Mouse (Mus musculus) lung, embryonic 15.5 days (tissue): ENCODE measurements around the gene Fgr. TPM values are rescaled to one million over a fixed set of nuclear protein-coding genes. Genes with fewer than 3 reads are reported as not detected.
"Not testable (repeated sequence)": the region's sequence is repeated elsewhere in the genome, so short reads cannot be mapped to it uniquely, and the experiment has no call there.

Experiments
- ATAC-seq: fragments of 200-750 bp; cut with Nextera tagmentation; 2 replicates; pipeline ENCODE4 v1.8.0; 2017; ENCODE audit warnings: moderate number of reproducible peaks, borderline replicate concordance; ENCODE audit not compliant: low FRiP score, low TSS enrichment; ENCODE audit errors: extremely low read depth
- H3K27ac ChIP-seq: fragments of 300-500 bp; sonication (generic); 2 replicates; pipeline ENCODE4 v1.5.1; 2015; ENCODE audit warnings: moderate library complexity, mild to moderate bottlenecking, inconsistent platforms
- H3K27me3 ChIP-seq: fragments of 300-500 bp; sonication (generic); 2 replicates; pipeline ENCODE4 v1.6.1; 2015; ENCODE audit warnings: inconsistent platforms
- H3K36me3 ChIP-seq: fragments of 300-500 bp; sonication (generic); 2 replicates; pipeline ENCODE4 v1.6.1; 2015; ENCODE audit warnings: inconsistent platforms
- H3K4me1 ChIP-seq: fragments of 300-500 bp; sonication (generic); 2 replicates; pipeline ENCODE4 v1.6.1; 2015; ENCODE audit warnings: inconsistent platforms
- H3K4me2 ChIP-seq: fragments of 300-500 bp; sonication (generic); 2 replicates; pipeline ENCODE4 v1.6.1; 2015; ENCODE audit warnings: inconsistent platforms, mild to moderate bottlenecking, moderate library complexity
- H3K4me3 ChIP-seq: fragments of 300-500 bp; sonication (generic); 2 replicates; pipeline ENCODE4 v1.5.1; 2015; ENCODE audit warnings: mild to moderate bottlenecking, inconsistent platforms
- H3K9ac ChIP-seq: fragments of 300-500 bp; sonication (generic); 2 replicates; pipeline ENCODE4 v1.6.1; 2015; ENCODE audit warnings: inconsistent platforms
- H3K9me3 ChIP-seq: fragments of 300-500 bp; sonication (generic); 2 replicates; pipeline ENCODE4 v1.6.1; 2016; ENCODE audit warnings: inconsistent platforms
- WGBS: fragments of 180-500 bp; shearing (Covaris S2); methylation state at CpG from one replicate; pipeline ENCODE4 v1.1.7; 2015; 5-methylcytosine and 5-hydroxymethylcytosine counted together
- polyA plus RNA-seq: library from polyadenylated mRNA; unstranded; fragments of >200 nt; fragmentation: Nextera tagmentation; extraction: Ambion mirVana; gene quantifications from 2 replicates; pipeline ENCODE4 v1.2.1, GENCODE M21; 2015

Fgr gene
- polyA plus RNA-seq, 1 experiment from 2014 or later, result 0.69 TPM

DNA sequence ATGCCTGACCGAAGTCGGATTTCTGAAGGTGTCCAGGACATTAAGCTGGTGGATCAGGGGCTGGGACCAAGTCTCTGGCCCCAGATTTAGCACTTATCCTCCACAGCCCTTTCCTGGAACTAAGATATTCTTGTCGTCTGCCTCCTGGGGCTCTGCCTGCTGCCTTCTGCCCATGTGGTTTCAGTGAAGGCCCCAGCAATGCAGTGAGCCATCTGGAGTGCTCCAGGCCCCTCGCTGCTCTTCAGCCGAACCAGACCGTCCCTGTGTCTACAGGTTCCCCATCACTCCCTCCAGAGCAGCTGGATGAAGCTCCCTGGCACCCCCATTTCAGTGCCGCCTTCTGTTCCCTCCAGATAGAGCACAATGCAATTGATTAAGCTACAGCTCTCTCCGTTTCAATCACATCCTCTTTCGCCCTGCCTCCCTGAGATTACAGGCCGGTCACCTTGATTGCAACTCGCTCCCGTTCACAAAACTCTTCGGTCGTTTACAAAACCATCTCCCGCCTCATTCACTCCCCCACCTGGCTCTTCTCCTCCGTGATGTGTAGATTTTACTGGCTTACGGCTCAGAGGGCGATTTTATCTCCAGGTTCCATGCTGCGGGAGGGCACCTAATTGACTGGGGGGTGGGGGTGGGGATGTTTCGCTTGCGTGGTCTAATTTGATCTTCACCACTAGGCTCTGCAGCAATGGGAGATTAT is 29.6 kb downstream of the Fgr start:
- Histone ChIP-seq H3K9ac (no peak overlapping the region), H3K36me3 (no peaks in the 10 kb centered on the region), H3K4me2 (no peak overlapping the region), H3K9me3 (no peaks in the 10 kb centered on the region), H3K4me3 (no peak overlapping the region), H3K27ac (no peak overlapping the region), H3K4me1 (peaks cover 25% of the 10 kb centered on the region), H3K27me3 (no peaks in the 10 kb centered on the region)
- ATAC-seq, result no peak
- WGBS, result 56% methylated on average over 21 of the region's 21 CpGs

DNA sequence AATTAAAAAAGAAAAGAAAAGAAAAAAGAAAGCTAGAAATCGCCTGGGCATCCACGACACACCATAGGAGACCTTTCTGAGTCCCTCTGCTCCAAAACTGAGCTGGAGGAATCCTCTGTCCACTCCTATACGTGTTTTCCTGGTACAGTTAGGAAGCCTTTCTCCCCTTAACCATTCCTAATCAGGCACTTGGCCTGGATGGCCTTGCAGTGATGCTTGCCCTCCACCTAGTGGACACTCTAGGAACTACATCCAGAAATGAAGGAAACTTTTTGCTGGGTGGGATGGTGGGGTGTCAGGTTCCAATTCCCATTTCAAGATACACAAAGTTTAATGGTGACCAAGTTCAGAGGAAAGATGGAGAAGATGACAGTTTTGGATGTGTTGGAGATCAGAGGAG is 31.3 kb downstream of the Fgr start:
- H3K27me3 ChIP-seq, result peaks cover 10% of the 10 kb centered on the region
- peak; percentile 33; the same call in 1 of the 2 replicates for ATAC-seq
- no peak overlapping the region for H3K9ac ChIP-seq
- H3K36me3 ChIP-seq, result no peaks in the 10 kb centered on the region
- no peaks in the 10 kb centered on the region for H3K9me3 ChIP-seq
- H3K4me1 ChIP-seq, result peaks cover 25% of the 10 kb centered on the region
- H3K27ac ChIP-seq, result no peak overlapping the region
- no peak overlapping the region for H3K4me2 ChIP-seq
- 7% methylated on average over 3 of the region's 3 CpGs for WGBS
- no peak overlapping the region for H3K4me3 ChIP-seq

DNA sequence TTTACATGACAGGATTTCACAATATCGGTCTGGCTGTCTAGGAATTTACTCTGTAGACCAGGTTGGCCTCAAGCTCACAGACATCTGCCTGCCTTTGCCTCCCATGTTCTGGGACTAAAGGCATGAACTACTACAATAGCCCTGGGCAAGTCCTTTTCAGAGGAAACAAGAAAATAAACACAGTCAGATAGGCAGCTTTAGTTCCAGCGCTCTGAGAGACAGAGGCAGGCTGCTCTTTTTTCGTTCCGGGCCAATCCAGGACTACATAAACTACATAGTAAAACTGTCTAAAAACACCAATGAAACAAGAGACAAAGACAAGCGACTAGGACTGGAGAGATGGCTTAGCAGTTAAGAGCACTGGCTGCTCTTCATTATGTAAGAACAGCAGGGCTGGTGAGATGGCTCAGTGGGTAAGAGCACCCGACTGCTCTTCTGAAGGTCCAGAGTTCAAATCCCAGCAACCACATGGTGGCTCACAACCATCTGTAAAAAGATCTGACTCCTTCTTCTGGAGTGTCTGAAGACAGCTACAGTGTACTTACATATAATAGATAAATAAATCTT is 32.1 kb downstream of the Fgr start:
- H3K4me1 ChIP-seq, result peaks cover 31% of the 10 kb centered on the region
- H3K4me3 ChIP-seq, H3K4me2 ChIP-seq, H3K36me3 ChIP-seq, H3K9ac ChIP-seq, H3K9me3 ChIP-seq, H3K27ac ChIP-seq, ATAC-seq: not testable (repeated sequence)
- peaks cover 15% of the 10 kb centered on the region for H3K27me3 ChIP-seq
- 51% methylated on average over 6 of the region's 6 CpGs for WGBS

DNA sequence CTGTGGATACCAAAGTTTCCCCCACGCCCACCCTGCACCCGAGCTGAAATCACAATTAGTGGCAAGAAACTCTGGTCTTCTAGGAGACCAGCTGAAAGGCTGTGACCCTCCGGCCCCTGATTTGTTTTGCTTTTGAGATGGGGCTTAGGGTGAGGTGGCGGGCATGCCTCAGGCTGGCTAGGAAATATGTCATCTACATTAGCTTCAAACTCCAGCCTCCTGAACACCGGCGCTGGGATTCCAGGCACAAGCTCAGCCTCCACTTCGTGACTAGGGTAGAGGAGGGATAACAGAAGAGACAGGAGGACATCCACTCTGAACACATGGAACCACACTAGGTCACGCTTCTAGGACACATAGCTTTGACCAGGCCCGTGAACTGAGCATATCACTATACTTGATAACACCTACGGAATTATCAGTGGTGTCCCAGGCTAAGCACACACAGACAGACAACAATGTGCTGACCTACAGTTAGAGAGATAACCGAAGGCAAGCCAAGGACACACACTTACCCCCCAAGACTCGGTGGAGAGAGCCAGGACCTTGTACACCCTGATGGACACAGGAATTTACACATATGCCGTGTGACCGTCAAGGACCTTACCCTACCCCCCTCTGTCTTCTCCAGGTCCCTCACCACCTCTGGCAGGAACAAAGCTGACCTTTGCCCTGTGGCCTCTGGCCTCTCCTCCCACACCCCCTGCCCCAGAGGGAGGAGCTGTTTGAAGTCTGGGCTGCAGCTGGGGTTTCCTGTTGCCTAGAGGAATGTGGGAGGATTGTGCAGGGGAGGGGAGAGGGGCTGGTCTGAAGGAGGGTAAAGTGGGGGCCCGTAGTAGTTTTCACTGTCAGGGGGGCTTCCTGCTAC is 33.9 kb downstream of the Fgr start:
- 35% methylated on average over 15 of the region's 15 CpGs for WGBS
- H3K27ac ChIP-seq, result no peak overlapping the region
- no peak overlapping the region for H3K4me2 ChIP-seq

DNA sequence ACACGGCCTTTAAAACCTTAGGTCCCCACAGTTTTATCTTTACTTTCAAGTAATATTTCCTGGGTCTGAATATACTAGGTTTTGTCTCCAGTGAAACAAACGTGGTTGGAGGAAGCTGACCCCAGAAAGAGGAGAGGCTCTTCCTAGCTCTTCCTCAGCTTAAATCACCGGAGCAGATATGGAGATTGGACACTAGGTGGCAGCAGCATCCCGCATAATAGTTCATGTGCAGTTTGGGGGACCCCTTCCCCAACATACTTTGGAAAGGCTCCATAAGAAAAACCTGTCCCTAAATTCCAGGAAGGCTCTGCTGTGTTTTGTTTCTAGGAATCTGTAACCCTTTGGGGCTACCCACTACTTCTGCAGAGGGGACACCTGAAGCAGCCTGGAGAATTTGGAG is 35.2 kb downstream of the Fgr start:
- H3K4me2 ChIP-seq, result no peak overlapping the region
- H3K27me3 ChIP-seq, result peaks cover 15% of the 10 kb centered on the region
- H3K4me1 ChIP-seq, result peaks cover 34% of the 10 kb centered on the region
- no peak overlapping the region for H3K4me3 ChIP-seq
- no peaks in the 10 kb centered on the region for H3K9me3 ChIP-seq
- no peak overlapping the region for H3K27ac ChIP-seq
- WGBS, result under 1% methylated on average over 4 of the region's 4 CpGs
- H3K9ac ChIP-seq, result no peak overlapping the region
- H3K36me3 ChIP-seq, result no peaks in the 10 kb centered on the region
- no peak for ATAC-seq

More for the DNA sequence above, 33.9 kb downstream of the Fgr start:
- Histone ChIP-seq H3K9ac (no peak overlapping the region), H3K4me3 (no peak overlapping the region), H3K27me3 (peaks cover 15% of the 10 kb centered on the region), H3K9me3 (no peaks in the 10 kb centered on the region), H3K36me3 (no peaks in the 10 kb centered on the region), H3K4me1 (peaks cover 26% of the 10 kb centered on the region)
- ATAC-seq, result no peak

DNA sequence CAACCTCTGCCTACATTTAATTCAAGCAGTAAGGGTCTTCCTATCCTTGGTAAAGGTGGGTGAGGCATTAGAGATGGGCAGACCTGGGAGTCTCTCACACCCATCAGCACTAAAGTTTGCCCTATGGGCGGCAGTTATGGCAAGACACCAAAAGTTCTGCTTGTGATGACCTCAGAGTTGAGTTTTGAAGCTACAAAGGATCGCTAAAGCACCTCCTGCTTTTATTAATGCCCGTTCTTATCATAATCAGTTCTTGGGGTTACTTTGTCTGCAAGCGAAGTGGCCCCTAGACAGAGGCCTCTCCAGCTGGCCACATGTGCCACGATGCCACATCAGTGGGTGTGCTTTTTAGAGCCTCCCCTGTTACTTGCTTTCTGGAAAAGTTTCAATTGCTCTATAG is 35.8 kb downstream of the Fgr start:
- Histone ChIP-seq H3K27ac (no peak overlapping the region), H3K4me2 (no peak overlapping the region), H3K36me3 (no peaks in the 10 kb centered on the region), H3K27me3 (peaks cover 15% of the 10 kb centered on the region), H3K4me1 (peaks cover 40% of the 10 kb centered on the region), H3K4me3 (no peak overlapping the region), H3K9ac (no peak overlapping the region), H3K9me3 (no peaks in the 10 kb centered on the region)
- no peak for ATAC-seq
- 54% methylated on average over 5 of the region's 5 CpGs for WGBS

DNA sequence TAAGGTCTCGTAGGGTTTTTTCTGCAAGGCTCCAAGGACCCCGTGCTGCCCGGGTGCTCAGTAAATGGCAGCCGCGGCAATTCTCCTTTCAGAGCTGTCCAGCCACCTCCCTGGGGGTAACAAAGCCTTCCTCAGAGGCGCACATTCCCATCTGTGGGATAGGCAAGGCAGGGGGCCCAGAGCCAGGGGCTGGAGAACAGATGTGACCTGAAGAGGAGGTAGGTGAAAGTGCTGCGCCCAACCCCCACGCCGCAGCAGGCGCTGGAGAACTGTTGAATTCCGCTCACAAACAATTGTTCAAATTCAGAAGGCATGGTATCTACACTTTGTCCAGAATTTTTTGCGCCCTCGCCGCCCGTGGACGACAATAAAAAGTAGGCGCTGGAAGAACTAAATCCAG is 36.7 kb downstream of the Fgr start:
- Histone ChIP-seq H3K4me3 (peak overlapping the region; percentile 97), H3K9ac (peak overlapping the region; percentile 99), H3K27me3 (peaks cover 15% of the 10 kb centered on the region), H3K27ac (no peak overlapping the region), H3K9me3 (no peaks in the 10 kb centered on the region), H3K36me3 (no peaks in the 10 kb centered on the region), H3K4me1 (peaks cover 44% of the 10 kb centered on the region), H3K4me2 (peak overlapping the region; percentile 83)
- 1% methylated on average over 17 of the region's 17 CpGs for WGBS
- no peak for ATAC-seq

DNA sequence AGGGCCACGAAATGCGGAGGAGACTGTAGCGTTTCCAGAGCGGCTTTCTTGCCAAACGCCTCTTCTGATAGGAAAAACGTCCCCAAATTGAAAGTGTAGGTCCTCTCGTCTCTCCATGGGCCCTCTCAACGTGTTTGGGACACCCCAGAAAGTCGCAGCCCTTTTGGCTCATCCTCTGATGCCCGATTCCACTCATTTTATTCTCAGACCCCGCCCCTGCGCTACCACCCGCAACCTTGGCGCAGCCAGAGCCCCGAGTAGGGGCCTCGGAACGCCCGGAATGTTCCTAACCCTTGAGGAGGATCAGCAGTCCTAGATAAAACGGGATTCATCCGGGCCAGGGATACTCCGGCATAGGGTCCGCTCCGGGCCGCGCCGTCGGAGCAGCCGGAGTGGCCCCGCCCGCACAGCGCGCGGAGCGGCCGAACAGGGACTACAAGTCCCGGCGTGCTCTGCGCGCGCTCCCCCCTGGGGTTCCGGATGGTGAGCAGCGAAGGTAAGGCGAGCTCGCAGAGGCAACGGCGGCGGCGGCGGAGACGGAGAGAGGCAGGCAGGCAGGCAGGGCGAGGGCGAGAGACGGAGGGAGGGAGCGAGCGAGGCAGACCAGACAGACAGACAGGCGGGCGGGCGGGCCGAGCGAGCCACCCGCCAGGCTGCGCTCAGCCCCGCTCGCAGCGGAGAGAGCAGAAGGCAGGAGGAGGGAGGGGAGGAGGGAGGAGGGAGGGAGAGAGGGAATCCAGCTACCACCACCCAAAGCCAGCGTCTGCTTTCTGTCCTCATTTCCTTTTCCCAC is 37.3 kb downstream of the Fgr start, which contains the start of gene Ahdc1:
Ahdc1 (plus strand) TSS at position 233 of the 793 bp plus-strand sequence.
- H3K27ac ChIP-seq, result peak within 1 kb of the TSS; percentile 97
- peak within 1 kb of the TSS; percentile 99 for H3K9ac ChIP-seq
- peaks cover 50% of the 10 kb centered on the region for H3K4me1 ChIP-seq
- H3K4me3 ChIP-seq, result peak within 1 kb of the TSS; percentile 97
- peak within 1 kb of the TSS; percentile 83 for H3K4me2 ChIP-seq
- H3K9me3 ChIP-seq, result no peaks in the 10 kb centered on the region
- H3K36me3 ChIP-seq, result no peaks in the 10 kb centered on the region
- peaks cover 15% of the 10 kb centered on the region for H3K27me3 ChIP-seq
- ATAC-seq, result peak; percentile 87
- WGBS, result 2% methylated on average over 65 of the region's 66 CpGs

DNA sequence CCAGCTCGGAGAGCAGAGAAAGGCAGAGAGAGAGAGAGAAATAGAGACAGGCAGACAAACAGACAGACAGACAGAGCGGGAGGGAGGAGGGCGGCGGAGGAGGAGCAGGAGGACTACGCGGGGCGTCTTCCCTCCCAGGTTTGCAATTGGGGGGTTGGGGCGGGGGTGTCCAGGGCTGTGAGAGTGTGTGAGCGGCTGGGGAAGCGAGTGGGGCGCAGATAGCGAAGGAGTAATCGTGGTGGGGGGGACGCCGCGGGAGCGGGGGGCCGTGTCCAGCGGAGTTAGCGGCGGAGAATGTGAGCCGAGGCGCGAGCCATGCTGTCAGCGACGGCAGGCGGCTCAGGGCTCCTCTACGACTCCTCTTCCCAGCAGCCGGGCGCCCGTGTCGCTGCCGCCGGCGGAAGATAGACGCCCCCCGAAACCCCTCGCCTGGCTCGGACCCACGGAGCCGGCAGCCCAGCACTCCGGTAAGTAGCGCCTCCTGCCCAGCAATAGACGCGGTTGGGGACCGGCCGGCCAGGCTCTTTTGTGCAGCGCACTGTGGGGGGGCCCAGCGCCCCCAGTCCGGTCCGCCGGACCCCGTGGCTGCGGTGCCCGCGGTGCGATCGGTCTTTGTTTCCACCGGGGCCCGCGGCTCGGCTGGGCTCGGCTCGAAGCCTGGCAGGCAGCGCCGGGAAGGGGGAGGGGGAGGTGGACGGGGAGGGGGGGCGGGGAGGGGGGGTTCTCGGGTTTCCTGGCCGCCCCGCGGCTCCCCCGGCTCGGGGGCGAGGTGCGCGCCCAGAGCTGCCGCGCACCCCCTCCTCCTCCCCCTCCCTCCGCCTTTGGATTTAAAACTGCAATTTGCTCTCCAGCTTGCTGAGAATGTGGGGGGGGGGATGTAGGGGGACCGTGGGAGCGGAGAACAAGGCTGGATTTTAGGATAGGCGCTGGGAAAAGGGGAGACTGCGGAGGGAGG is 38.2 kb downstream of the Fgr start:
- Histone ChIP-seq H3K27me3 (peaks cover 15% of the 10 kb centered on the region), H3K4me2 (peak overlapping the region; percentile 83), H3K27ac (peak overlapping the region; percentile 97), H3K36me3 (no peaks in the 10 kb centered on the region), H3K4me3 (peak overlapping the region; percentile 97), H3K9ac (peak overlapping the region; percentile 99), H3K4me1 (peaks cover 58% of the 10 kb centered on the region), H3K9me3 (no peaks in the 10 kb centered on the region)
- ATAC-seq, result 0 out of 2 replicates have a peak, but pooled peaks have one; percentile 0
- under 1% methylated on average over 60 of the region's 84 CpGs for WGBS

DNA sequence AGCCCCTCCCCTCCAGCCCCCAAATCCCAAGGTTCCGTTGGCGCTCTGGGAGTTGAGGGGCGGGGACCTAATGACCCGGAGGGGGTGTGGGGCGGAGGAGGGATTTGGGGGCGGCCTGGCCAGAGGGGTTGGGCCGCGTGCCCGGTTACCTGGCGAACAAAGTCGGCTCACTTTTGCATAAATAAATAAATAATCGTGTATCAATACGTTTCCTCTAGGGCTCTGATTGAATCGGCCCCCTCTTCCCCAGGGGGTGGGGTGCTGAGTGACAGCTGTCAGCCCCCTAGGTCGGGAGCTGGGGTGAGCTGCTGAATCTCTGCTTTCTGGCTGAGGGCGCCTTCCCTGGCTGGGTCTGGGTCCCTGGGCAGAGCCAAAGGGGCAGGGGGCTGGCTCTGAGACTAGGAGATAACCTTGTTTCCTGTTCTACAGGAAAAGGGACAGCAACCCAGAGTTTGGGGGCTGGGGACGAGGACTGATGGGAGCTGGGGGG is 38.9 kb downstream of the Fgr start:
- H3K9me3 ChIP-seq, result no peaks in the 10 kb centered on the region
- no peaks in the 10 kb centered on the region for H3K36me3 ChIP-seq
- H3K9ac ChIP-seq, result peak overlapping the region; percentile 99
- H3K27me3 ChIP-seq, result peaks cover 15% of the 10 kb centered on the region
- peaks cover 63% of the 10 kb centered on the region for H3K4me1 ChIP-seq
- peak overlapping the region; percentile 83 for H3K4me2 ChIP-seq
- peak overlapping the region; percentile 97 for H3K4me3 ChIP-seq
- peak overlapping the region; percentile 97 for H3K27ac ChIP-seq
- no peak for ATAC-seq
- 3% methylated on average over 17 of the region's 17 CpGs for WGBS
